Mouse (Mus musculus) layer of hippocampus, adult 8-10 months (tissue): ENCODE results near the gene Pemt. TPM values are rescaled to one million over a fixed set of nuclear protein-coding genes. Genes with fewer than 3 reads are reported as not detected.

Source experiments
- DNase-seq, 2 experiments: peaks; one replicate each; pipeline ENCODE4 v3.0.0; 2022; ENCODE audit warnings: low spot score in 2 of 2
- total RNA-seq, 4 experiments: library from RNA; stranded (reverse); gene quantifications; 2 replicates each; pipeline ENCODE4 v1.2.4; 2022

Pemt gene
- total RNA-seq: 1 to 10 TPM; 3.0 to 7.8 (median 6.2) TPM

GRCm38 (mm10) chr11:60046058-60046735 lies at the start of gene Pemt:
Pemt (minus strand) TSS chr11:60046489.
- DNase-seq: peak; percentile 97 to 98

- DNase-seq: no peak
Observed at GRCm38 (mm10) chr11:60094909-60095810, 48.9 kb upstream of the Pemt start.

GRCm38 (mm10) chr11:60093984-60094587 lies 47.8 kb upstream of the Pemt start:
- no peak for DNase-seq

GRCm38 (mm10) chr11:60093227-60093626 lies 46.9 kb upstream of the Pemt start:
- no peak for DNase-seq

GRCm38 (mm10) chr11:60091422-60091761 lies 45.1 kb upstream of the Pemt start:
- DNase-seq: no peak

GRCm38 (mm10) chr11:60090696-60091421 lies 44.6 kb upstream of the Pemt start:
- no peak for DNase-seq

- DNase-seq: no peak
Observed at GRCm38 (mm10) chr11:60088947-60089346, 42.7 kb upstream of the Pemt start.

GRCm38 (mm10) chr11:60086676-60087075 lies 40.4 kb upstream of the Pemt start:
- no peak for DNase-seq

- no peak for DNase-seq
Observed at GRCm38 (mm10) chr11:60084589-60084988, 38.3 kb upstream of the Pemt start.

- DNase-seq: peak; percentile 38 to 80
Observed at GRCm38 (mm10) chr11:60076790-60077189, 30.5 kb upstream of the Pemt start.

- no peak for DNase-seq
Observed at GRCm38 (mm10) chr11:60076183-60076582, 29.9 kb upstream of the Pemt start.

- no peak for DNase-seq
Observed at GRCm38 (mm10) chr11:60073936-60074502, 27.7 kb upstream of the Pemt start.

- no peak for DNase-seq
Observed at GRCm38 (mm10) chr11:60073121-60073520, 26.8 kb upstream of the Pemt start.

- no peak for DNase-seq
Observed at GRCm38 (mm10) chr11:60071221-60071620, 24.9 kb upstream of the Pemt start.

GRCm38 (mm10) chr11:60070599-60070998 lies 24.3 kb upstream of the Pemt start:
- no peak for DNase-seq

- DNase-seq: no peak
Observed at GRCm38 (mm10) chr11:60068631-60069030, 22.3 kb upstream of the Pemt start.

GRCm38 (mm10) chr11:60067646-60068045 lies 21.4 kb upstream of the Pemt start:
- DNase-seq: no peak

GRCm38 (mm10) chr11:60065267-60065666 lies 19.0 kb upstream of the Pemt start:
- DNase-seq: no peak

- DNase-seq: no peak
Observed at GRCm38 (mm10) chr11:60061504-60062006, 15.3 kb upstream of the Pemt start.

- DNase-seq: no peak
Observed at GRCm38 (mm10) chr11:60060026-60060425, 13.7 kb upstream of the Pemt start.

GRCm38 (mm10) chr11:60058441-60058840 lies 12.2 kb upstream of the Pemt start:
- DNase-seq: no peak
